Mouse (Mus musculus): ENCODE data around the gene Nod2. TPM values are rescaled to one million over a fixed set of nuclear protein-coding genes. Genes with fewer than 3 reads are reported as not detected.

Gene Nod2
- polyA plus RNA-seq, 1 experiment from 2014 or later: 0.20 TPM

- no peak overlapping the region for H3K4me3 ChIP-seq (replicated peaks; ENCODE audit: low read length)
- no peak overlapping the region for H3K4me2 ChIP-seq (ENCODE audit: low read length)
- H3K4me1 ChIP-seq (replicated peaks; ENCODE audit: control insufficient read depth, insufficient read depth, low read length): peaks cover 3% of the 10 kb centered on the region; the same call in 1 of the 2 replicates
- no peak overlapping the region for H3K9ac ChIP-seq (replicated peaks; ENCODE audit: low read depth, low read length)
- 66% methylated on average over 5 of the region's 5 CpGs for WGBS
- H3K36me3 ChIP-seq (ENCODE audit: control insufficient read depth, insufficient read depth): no peaks in the 10 kb centered on the region
- H3K9me3 ChIP-seq (ENCODE audit: control insufficient read depth, low read length): no peaks in the 10 kb centered on the region
- no peak for ATAC-seq
- H3K27me3 ChIP-seq (replicated peaks; ENCODE audit: control insufficient read depth, insufficient read depth, low read length): no peaks in the 10 kb centered on the region
- no peak overlapping the region for H3K27ac ChIP-seq (ENCODE audit: low read length)
Measured at GRCm38 (mm10) chr8:88614981-88615380, 32.1 kb upstream of the Nod2 start.

GRCm38 (mm10) chr8:88618612-88619011 lies 28.5 kb upstream of the Nod2 start:
- no peak overlapping the region for H3K27ac ChIP-seq (ENCODE audit: low read length)
- no peaks in the 10 kb centered on the region for H3K27me3 ChIP-seq (replicated peaks; ENCODE audit: control insufficient read depth, insufficient read depth, low read length)
- H3K9ac ChIP-seq (replicated peaks; ENCODE audit: low read depth, low read length): no peak overlapping the region
- ATAC-seq: no peak
- H3K36me3 ChIP-seq (ENCODE audit: control insufficient read depth, insufficient read depth): no peaks in the 10 kb centered on the region
- no peak overlapping the region for H3K4me2 ChIP-seq (ENCODE audit: low read length)
- H3K9me3 ChIP-seq (ENCODE audit: control insufficient read depth, low read length): no peaks in the 10 kb centered on the region
- H3K4me1 ChIP-seq (replicated peaks; ENCODE audit: control insufficient read depth, insufficient read depth, low read length): 0 out of 2 replicates have a peak, but pooled peaks cover 2% of the 10 kb centered on the region
- WGBS: 86% methylated on average over 5 of the region's 5 CpGs
- H3K4me3 ChIP-seq (replicated peaks; ENCODE audit: low read length): no peak overlapping the region

GRCm38 (mm10) chr8:88619513-88619912 lies 27.6 kb upstream of the Nod2 start:
- Histone ChIP-seq H3K9me3 (ENCODE audit: control insufficient read depth, low read length) (no peaks in the 10 kb centered on the region), H3K27me3 (replicated peaks; ENCODE audit: control insufficient read depth, insufficient read depth, low read length) (no peaks in the 10 kb centered on the region), H3K27ac (ENCODE audit: low read length) (no peak overlapping the region), H3K4me2 (ENCODE audit: low read length) (no peak overlapping the region), H3K9ac (replicated peaks; ENCODE audit: low read depth, low read length) (no peak overlapping the region), H3K36me3 (ENCODE audit: control insufficient read depth, insufficient read depth) (no peaks in the 10 kb centered on the region), H3K4me1 (replicated peaks; ENCODE audit: control insufficient read depth, insufficient read depth, low read length) (0 out of 2 replicates have a peak, but pooled peaks cover 2% of the 10 kb centered on the region), H3K4me3 (replicated peaks; ENCODE audit: low read length) (no peak overlapping the region)
- WGBS: 81% methylated on average over 3 of the region's 3 CpGs
- ATAC-seq: no peak

GRCm38 (mm10) chr8:88620931-88621330 lies 26.2 kb upstream of the Nod2 start:
- 67% methylated on average over 5 of the region's 5 CpGs for WGBS
- no peak overlapping the region for H3K27ac ChIP-seq (ENCODE audit: low read length)
- H3K36me3 ChIP-seq (ENCODE audit: control insufficient read depth, insufficient read depth): no peaks in the 10 kb centered on the region
- ATAC-seq: no peak
- H3K4me1 ChIP-seq (replicated peaks; ENCODE audit: control insufficient read depth, insufficient read depth, low read length): 0 out of 2 replicates have a peak, but pooled peaks cover 2% of the 10 kb centered on the region
- no peak overlapping the region for H3K9ac ChIP-seq (replicated peaks; ENCODE audit: low read depth, low read length)
- no peak overlapping the region for H3K4me3 ChIP-seq (replicated peaks; ENCODE audit: low read length)
- peaks cover 2% of the 10 kb centered on the region; the same call in 1 of the 2 replicates for H3K27me3 ChIP-seq (replicated peaks; ENCODE audit: control insufficient read depth, insufficient read depth, low read length)
- H3K4me2 ChIP-seq (ENCODE audit: low read length): no peak overlapping the region
- H3K9me3 ChIP-seq (ENCODE audit: control insufficient read depth, low read length): no peaks in the 10 kb centered on the region

GRCm38 (mm10) chr8:88621408-88621807 lies 25.7 kb upstream of the Nod2 start:
- Histone ChIP-seq H3K9ac (replicated peaks; ENCODE audit: low read depth, low read length) (no peak overlapping the region), H3K27ac (ENCODE audit: low read length) (no peak overlapping the region), H3K4me1 (replicated peaks; ENCODE audit: control insufficient read depth, insufficient read depth, low read length) (0 out of 2 replicates have a peak, but pooled peaks cover 2% of the 10 kb centered on the region), H3K4me3 (replicated peaks; ENCODE audit: low read length) (no peak overlapping the region), H3K36me3 (ENCODE audit: control insufficient read depth, insufficient read depth) (no peaks in the 10 kb centered on the region), H3K9me3 (ENCODE audit: control insufficient read depth, low read length) (no peaks in the 10 kb centered on the region), H3K27me3 (replicated peaks; ENCODE audit: control insufficient read depth, insufficient read depth, low read length) (peaks cover 4% of the 10 kb centered on the region; the same call in 1 of the 2 replicates), H3K4me2 (ENCODE audit: low read length) (no peak overlapping the region)
- under 1% methylated on average over 8 of the region's 8 CpGs for WGBS
- no peak for ATAC-seq

GRCm38 (mm10) chr8:88623351-88623750 lies 23.8 kb upstream of the Nod2 start:
- no peaks in the 10 kb centered on the region for H3K36me3 ChIP-seq (ENCODE audit: control insufficient read depth, insufficient read depth)
- no peak overlapping the region for H3K4me2 ChIP-seq (ENCODE audit: low read length)
- H3K9me3 ChIP-seq (ENCODE audit: control insufficient read depth, low read length): no peaks in the 10 kb centered on the region
- peaks cover 13% of the 10 kb centered on the region for H3K4me1 ChIP-seq (replicated peaks; ENCODE audit: control insufficient read depth, insufficient read depth, low read length)
- ATAC-seq: no peak
- H3K27me3 ChIP-seq (replicated peaks; ENCODE audit: control insufficient read depth, insufficient read depth, low read length): peaks cover 4% of the 10 kb centered on the region; the same call in 1 of the 2 replicates
- no peak overlapping the region for H3K27ac ChIP-seq (ENCODE audit: low read length)
- 56% methylated on average over 3 of the region's 3 CpGs for WGBS
- no peak overlapping the region for H3K4me3 ChIP-seq (replicated peaks; ENCODE audit: low read length)
- H3K9ac ChIP-seq (replicated peaks; ENCODE audit: low read depth, low read length): no peak overlapping the region

- Histone ChIP-seq H3K27me3 (replicated peaks; ENCODE audit: control insufficient read depth, insufficient read depth, low read length) (peaks cover 4% of the 10 kb centered on the region; the same call in 1 of the 2 replicates), H3K9me3 (ENCODE audit: control insufficient read depth, low read length) (no peaks in the 10 kb centered on the region), H3K4me2 (ENCODE audit: low read length) (no peak overlapping the region), H3K4me1 (replicated peaks; ENCODE audit: control insufficient read depth, insufficient read depth, low read length) (peaks cover 17% of the 10 kb centered on the region), H3K36me3 (ENCODE audit: control insufficient read depth, insufficient read depth) (no peaks in the 10 kb centered on the region), H3K27ac (ENCODE audit: low read length) (no peak overlapping the region), H3K4me3 (replicated peaks; ENCODE audit: low read length) (no peak overlapping the region), H3K9ac (replicated peaks; ENCODE audit: low read depth, low read length) (no peak overlapping the region)
- 80% methylated on average over 3 of the region's 3 CpGs for WGBS
- no peak for ATAC-seq
Measured at GRCm38 (mm10) chr8:88624276-88624675, 22.8 kb upstream of the Nod2 start.

GRCm38 (mm10) chr8:88626433-88626832 lies 20.7 kb upstream of the Nod2 start:
- H3K4me1 ChIP-seq (replicated peaks; ENCODE audit: control insufficient read depth, insufficient read depth, low read length): peaks cover 15% of the 10 kb centered on the region
- no peak for ATAC-seq
- no peak overlapping the region for H3K9ac ChIP-seq (replicated peaks; ENCODE audit: low read depth, low read length)
- no peak overlapping the region for H3K27ac ChIP-seq (ENCODE audit: low read length)
- H3K27me3 ChIP-seq (replicated peaks; ENCODE audit: control insufficient read depth, insufficient read depth, low read length): peaks cover 4% of the 10 kb centered on the region; the same call in 1 of the 2 replicates
- no peaks in the 10 kb centered on the region for H3K9me3 ChIP-seq (ENCODE audit: control insufficient read depth, low read length)
- 82% methylated on average over 3 of the region's 3 CpGs for WGBS
- H3K4me3 ChIP-seq (replicated peaks; ENCODE audit: low read length): no peak overlapping the region
- H3K36me3 ChIP-seq (ENCODE audit: control insufficient read depth, insufficient read depth): no peaks in the 10 kb centered on the region
- no peak overlapping the region for H3K4me2 ChIP-seq (ENCODE audit: low read length)

GRCm38 (mm10) chr8:88626940-88627264 lies 20.2 kb upstream of the Nod2 start:
- H3K4me3 ChIP-seq (replicated peaks; ENCODE audit: low read length): peak overlapping the region; percentile 66
- WGBS: 13% methylated on average over 19 of the region's 19 CpGs
- peak overlapping the region; percentile 81 for H3K9ac ChIP-seq (replicated peaks; ENCODE audit: low read depth, low read length)
- no peaks in the 10 kb centered on the region for H3K36me3 ChIP-seq (ENCODE audit: control insufficient read depth, insufficient read depth)
- no peaks in the 10 kb centered on the region for H3K9me3 ChIP-seq (ENCODE audit: control insufficient read depth, low read length)
- peaks cover 15% of the 10 kb centered on the region for H3K4me1 ChIP-seq (replicated peaks; ENCODE audit: control insufficient read depth, insufficient read depth, low read length)
- no peak; the same call in 1 of the 2 replicates for ATAC-seq
- H3K27me3 ChIP-seq (replicated peaks; ENCODE audit: control insufficient read depth, insufficient read depth, low read length): peaks cover 4% of the 10 kb centered on the region; the same call in 1 of the 2 replicates
- H3K4me2 ChIP-seq (ENCODE audit: low read length): peak overlapping the region; percentile 90
- peak overlapping the region; percentile 15; the same call in 1 of the 2 replicates for H3K27ac ChIP-seq (ENCODE audit: low read length)
